Mouse (Mus musculus) fibroblast of lung, adult 2 months (primary cell): ENCODE measurements around the gene Tmem132d.
"Not testable (repeated sequence)": the region's sequence is repeated elsewhere in the genome, so short reads cannot be mapped to it uniquely, and the experiment has no call there.

Experiments
- DNase-seq: peaks from one replicate; pipeline ENCODE4 v3.0.0-alpha.2; 2011; ENCODE audit warnings: low read depth

The Tmem132d gene

GRCm38 (mm10) chr5:128099439-128099838 is 333.4 kb downstream of the Tmem132d start:
- DNase-seq, result no peak

GRCm38 (mm10) chr5:128090578-128090977 is 342.3 kb downstream of the Tmem132d start:
- DNase-seq, result no peak

- no peak for DNase-seq
Measured at GRCm38 (mm10) chr5:128075456-128075855, 357.4 kb downstream of the Tmem132d start.

- no peak for DNase-seq
Measured at GRCm38 (mm10) chr5:128072616-128073015, 360.3 kb downstream of the Tmem132d start.

GRCm38 (mm10) chr5:128041781-128042180 is 391.1 kb downstream of the Tmem132d start:
- DNase-seq, result no peak

- DNase-seq, result no peak
Measured at GRCm38 (mm10) chr5:128040036-128040435, 392.8 kb downstream of the Tmem132d start.

- no peak for DNase-seq
Measured at GRCm38 (mm10) chr5:128027076-128027475, 405.8 kb downstream of the Tmem132d start.

GRCm38 (mm10) chr5:128004666-128005065 is 428.2 kb downstream of the Tmem132d start:
- no peak for DNase-seq

- DNase-seq, result no peak
Measured at GRCm38 (mm10) chr5:127996526-127997245, 436.2 kb downstream of the Tmem132d start.

GRCm38 (mm10) chr5:127993460-127993859 is 439.4 kb downstream of the Tmem132d start:
- no peak for DNase-seq

- no peak for DNase-seq
Measured at GRCm38 (mm10) chr5:127990826-127991225, 442.1 kb downstream of the Tmem132d start.

GRCm38 (mm10) chr5:127980003-127980358 is 452.9 kb downstream of the Tmem132d start:
- DNase-seq, result not testable (repeated sequence)

GRCm38 (mm10) chr5:127979329-127980002 is 453.4 kb downstream of the Tmem132d start:
- no peak for DNase-seq

GRCm38 (mm10) chr5:127976661-127977060 is 456.2 kb downstream of the Tmem132d start:
- no peak for DNase-seq

- no peak for DNase-seq
Measured at GRCm38 (mm10) chr5:127965700-127966099, 467.2 kb downstream of the Tmem132d start.

- no peak for DNase-seq
Measured at GRCm38 (mm10) chr5:127962656-127963055, 470.2 kb downstream of the Tmem132d start.

GRCm38 (mm10) chr5:127956511-127957097 is 476.3 kb downstream of the Tmem132d start:
- DNase-seq, result no peak

- no peak for DNase-seq
Measured at GRCm38 (mm10) chr5:127954231-127954790, 478.6 kb downstream of the Tmem132d start.

- no peak for DNase-seq
Measured at GRCm38 (mm10) chr5:127952800-127953199, 480.1 kb downstream of the Tmem132d start.

- DNase-seq, result no peak
Measured at GRCm38 (mm10) chr5:127950574-127950973, 482.3 kb downstream of the Tmem132d start.

GRCm38 (mm10) chr5:127947275-127947674 is 485.6 kb downstream of the Tmem132d start:
- no peak for DNase-seq

GRCm38 (mm10) chr5:127942171-127942570 is 490.7 kb downstream of the Tmem132d start:
- DNase-seq, result not testable (repeated sequence)

- DNase-seq, result no peak
Measured at GRCm38 (mm10) chr5:127937914-127938313, 495.0 kb downstream of the Tmem132d start.
